Mouse (Mus musculus): ENCODE measurements at regions not wholly inside any gene's neighbourhood (a gene's known extent, or its start where the extent isn't known, plus 50 kb on each side); places are given as distances from the start of the nearest gene placed in this dataset.
A peak's percentile ranks its signal among the peaks of the same experiment; 100 is the strongest.
"Not testable (repeated sequence)": the region's sequence is repeated elsewhere in the genome, so short reads cannot be mapped to it uniquely, and the experiment has no call there.

DNA sequence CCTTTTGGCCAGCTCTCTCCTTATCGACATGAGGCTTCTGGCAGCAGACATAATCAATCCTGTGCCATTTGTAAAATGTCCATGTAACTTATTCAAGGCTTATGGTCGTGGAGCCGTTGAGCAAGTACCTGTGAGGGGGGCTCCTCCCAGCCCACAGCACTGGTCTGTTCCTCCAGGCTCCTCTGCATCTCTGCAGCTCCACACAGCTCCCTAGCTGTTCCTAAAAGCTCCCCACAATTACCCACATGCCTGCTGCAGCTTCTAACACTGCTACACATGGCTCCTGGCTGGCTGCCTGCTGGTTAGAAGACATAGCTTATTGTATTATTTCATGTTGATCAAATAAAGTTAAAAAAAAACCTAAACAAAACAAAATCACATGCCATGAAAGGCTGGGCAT, 77.9 kb downstream of the Tcp10c start:
- not testable (repeated sequence) for DNase-seq

DNA sequence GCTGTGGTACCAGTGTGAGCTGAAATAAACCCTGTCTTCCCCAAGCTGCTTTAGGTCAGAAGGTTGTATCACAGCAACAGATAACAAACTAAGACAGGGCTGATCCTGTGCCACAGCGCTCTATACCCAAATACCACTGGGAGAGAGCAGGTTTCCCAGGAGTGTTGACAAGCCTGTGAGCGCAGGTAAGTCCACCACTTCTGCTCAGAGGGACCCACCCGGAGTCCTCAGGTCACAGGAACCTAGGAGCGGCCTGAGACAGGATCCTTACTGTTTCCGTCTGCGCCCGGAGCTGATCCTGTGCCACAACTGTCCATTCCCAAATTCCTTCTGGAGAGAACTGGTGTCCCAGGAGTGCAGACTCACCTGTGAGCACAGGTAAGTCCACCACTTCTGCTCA, 79.8 kb downstream of the Tcp10c start:
- not testable (repeated sequence) for DNase-seq

- DNase-seq = not testable (repeated sequence)
Measured at GRCm38 (mm10) chr17:13438790-13439189, 84.4 kb downstream of the Tcp10c start.

- peak; percentile 62 for DNase-seq
Measured at GRCm38 (mm10) chr17:13440708-13441530, 86.5 kb downstream of the Tcp10c start.

- DNase-seq = not testable (repeated sequence)
Measured at GRCm38 (mm10) chr17:13442229-13442628, 87.9 kb downstream of the Tcp10c start.

DNA sequence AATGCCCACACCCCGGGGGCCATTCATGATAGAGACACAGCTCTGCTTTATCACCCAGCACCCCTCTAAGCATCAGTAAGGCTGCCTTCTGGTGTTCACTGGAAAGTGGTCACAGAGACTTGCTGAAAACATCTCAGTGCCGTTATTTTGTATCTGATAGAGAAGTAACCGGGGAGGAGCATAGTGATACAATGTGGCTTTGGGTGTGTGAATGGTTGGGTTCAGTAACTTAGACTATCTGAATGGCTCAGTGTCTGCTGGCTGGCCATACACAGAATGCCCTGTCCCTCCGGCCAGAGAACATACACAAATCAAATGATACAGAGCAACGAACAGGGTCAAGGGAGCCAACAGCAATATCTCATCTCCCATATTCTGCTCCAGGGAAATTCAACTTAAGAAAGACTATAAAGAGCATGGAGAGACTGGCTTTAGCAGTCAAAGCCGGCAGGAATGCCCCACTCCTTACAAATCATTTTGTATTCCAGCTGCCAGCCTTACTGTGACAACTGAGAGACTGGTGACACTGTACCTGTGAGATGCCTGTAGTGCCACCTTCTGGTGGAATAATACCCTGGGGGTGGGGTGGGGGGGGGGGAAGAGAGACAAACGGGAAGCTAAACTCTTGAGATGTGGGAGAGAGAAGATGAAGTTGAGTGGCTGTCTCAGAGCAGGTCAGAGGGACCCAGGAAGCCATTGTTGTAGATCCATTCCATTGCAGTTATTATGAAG, 102.7 kb downstream of the Tcp10c start:
- DNase-seq = not testable (repeated sequence)

GRCm38 (mm10) chr17:13457942-13458341, 103.6 kb downstream of the Tcp10c start:
- DNase-seq = not testable (repeated sequence)

GRCm38 (mm10) chr17:13458814-13459213, 104.4 kb downstream of the Tcp10c start:
- DNase-seq = not testable (repeated sequence)

DNA sequence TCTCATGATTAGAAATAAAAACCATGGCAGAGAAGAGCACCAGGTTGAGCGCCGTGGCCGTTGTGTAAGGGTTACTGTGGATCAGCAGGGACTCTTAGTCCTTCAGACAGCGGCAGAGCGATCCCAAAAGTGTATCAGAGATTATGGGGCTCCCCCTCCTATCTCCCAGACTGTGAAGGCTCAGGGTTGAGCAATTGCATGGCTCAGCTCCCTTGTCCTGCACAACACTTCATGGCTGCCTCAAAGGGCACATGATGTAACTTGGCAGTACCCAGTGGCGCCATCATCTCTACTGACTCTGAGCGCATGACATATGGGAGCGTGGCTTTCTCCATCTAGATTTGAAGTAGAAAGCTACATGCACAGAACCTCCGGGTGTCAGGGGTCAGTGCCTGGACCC, 108.3 kb downstream of the Tcp10c start:
- not testable (repeated sequence) for DNase-seq

- DNase-seq = not testable (repeated sequence)
Measured at GRCm38 (mm10) chr17:13465822-13466221, 111.5 kb downstream of the Tcp10c start.

- not testable (repeated sequence) for DNase-seq
Measured at GRCm38 (mm10) chr17:13469867-13470380, 115.6 kb downstream of the Tcp10c start.

- DNase-seq = peak; percentile 81
Measured at GRCm38 (mm10) chr17:13472460-13473062, 118.2 kb downstream of the Tcp10c start.

DNA sequence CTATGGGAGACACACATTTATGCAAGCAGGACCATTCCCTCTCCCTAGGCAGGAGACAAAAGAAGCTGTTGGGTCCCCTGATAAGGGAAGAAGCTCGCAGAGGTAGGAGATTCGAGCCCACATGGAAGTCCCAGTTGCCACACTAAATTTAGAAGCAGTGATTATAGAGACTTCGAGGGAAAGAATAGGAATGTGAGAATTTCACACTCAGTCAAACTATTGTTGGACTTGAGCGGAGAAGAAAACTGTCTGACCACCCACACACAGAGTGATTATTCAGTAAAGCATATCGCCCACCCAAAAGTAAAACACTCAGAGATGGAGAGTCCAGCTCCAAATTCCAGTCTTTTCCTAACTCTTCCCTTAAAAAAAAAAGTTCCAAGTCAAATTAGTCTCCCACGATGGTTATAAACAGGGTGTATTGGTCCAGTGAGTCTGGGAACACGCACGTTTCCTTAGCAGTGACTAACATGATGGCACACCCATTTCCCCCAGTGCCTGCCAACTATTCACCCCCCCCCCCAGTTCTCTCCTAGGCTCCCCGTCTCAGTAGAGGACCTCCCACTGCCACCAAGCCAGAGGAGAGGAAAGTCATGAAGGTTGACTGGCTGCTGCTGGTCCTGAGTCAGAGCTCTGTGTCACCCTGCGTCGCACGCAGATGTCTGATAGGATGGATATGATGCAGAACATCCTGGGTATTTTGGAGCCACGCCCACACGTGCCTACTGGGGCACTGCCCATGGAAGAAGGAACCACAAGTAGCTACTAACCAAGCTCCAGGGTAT, 120.1 kb downstream of the Tcp10c start:
- DNase-seq = peak; percentile 32

DNA sequence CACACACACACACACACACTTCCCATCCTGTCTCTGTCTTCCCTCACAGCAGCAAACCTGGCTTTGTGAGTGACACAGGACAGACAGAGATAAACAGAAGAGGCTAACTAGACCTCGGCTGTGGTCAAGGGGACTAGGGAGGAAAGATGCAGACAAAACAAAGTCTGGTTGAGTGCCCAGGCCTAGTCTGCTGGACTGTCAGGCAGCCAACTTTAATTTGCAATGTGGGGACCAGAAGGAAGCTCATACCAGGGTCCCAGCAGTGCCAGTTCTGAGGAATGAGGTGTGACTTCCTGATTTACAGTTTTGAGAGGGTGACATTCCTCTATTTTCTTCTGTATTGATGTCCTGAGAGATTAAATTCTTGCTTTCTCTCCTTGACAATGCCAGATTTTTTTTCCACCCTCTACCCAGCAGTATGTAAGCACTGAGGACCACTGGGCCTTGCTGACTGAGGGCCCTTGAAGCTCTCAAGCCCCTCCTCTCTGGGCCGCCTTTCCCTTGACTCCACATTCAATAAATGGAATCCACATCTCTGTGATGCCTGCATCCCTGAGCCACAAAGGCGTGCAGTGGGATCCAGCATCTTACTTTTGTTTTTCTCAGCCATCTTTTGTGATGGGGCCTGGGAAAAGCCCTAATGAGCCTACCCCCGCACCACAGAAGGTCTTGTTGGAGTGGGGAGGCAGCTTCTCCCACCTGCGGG, 124.6 kb downstream of the Tcp10c start:
- no peak for DNase-seq

DNA sequence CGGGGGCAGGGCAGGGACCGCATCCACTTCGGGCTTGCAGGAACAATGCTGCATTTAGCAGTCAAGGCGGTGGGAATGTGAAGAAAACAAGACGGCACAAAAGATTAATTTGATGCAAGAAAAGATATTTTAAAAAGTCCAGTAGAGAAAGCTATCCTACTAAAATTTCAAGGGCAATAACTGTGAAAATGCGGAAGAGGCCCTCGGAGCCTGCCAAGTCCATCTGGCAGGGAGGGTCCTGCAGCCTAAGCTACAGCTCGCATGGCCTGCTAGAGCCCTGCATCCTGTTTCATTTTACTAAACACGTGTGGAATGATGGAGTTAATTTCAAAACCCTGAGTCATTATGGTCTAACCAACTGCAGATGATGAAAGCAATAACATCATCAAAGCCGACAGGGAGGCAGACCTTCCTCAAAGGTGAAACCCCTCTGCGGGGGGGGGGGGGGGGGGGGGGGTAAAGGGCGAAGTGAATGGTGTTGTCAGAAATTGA, 125.2 kb downstream of the Tcp10c start:
- no peak for DNase-seq

- DNase-seq = no peak
Measured at GRCm38 (mm10) chr17:13481445-13482085, 127.2 kb downstream of the Tcp10c start.

DNA sequence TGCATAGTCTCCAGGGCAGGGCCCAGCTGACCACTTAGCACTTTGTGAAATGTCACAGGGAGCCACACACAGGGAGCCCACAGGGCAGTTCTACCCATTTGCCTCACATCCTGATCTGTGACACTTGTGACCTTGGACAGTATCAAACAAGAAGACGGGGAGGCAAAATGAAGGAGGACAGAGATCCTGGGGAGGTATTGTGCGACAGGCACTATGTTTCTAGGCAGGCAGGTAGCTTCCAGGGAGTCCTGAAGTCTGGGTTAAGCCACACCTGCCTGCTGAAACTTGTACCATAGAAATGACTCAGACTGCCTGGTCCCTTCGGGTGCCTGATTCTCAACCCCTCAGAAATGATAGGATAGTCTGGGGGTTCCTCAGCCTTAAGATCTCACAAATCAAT, 127.8 kb downstream of the Tcp10c start:
- no peak for DNase-seq

DNA sequence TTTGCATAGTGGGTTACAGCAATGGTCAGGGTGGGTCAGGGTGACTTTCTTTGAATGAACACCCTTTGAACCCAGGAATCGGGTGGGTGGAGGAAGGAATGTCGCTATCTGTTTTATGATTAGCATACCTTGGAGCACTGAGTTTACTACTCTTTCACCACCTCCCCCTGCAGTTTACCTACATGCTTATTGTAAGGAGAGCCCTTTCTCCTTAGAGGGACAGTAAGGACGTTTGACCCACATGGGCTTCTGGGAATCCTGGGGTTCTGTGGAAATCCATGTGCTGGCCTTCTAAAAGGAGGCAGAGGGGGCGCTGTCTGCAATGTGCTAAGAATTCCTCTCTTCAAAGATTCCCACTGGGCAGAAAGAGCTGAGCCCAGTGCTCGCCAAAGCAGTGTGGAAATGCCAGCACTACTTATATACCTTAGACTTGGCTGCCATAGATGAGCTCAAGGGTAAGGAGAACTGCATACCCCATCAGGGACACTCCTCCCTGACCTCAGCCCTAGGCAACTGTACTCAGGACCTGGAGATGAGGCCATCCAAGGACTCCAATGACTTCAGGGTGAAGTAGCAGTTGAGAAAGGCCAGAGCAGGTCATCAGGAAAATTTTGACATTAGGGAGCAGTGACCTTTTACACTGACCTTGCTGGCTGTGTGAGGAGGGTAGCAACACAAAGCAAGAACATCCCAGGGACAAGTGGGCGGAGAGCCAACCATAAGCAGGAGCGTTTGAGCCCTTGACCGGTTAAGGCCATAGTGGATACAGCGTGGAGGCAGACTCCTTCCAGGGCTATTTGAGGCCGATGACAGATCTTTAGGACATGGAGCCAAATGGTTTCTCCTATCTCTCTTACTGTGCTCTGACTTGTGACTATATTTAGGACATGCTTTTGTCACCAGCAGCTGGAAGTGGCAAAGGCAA, 133.2 kb downstream of the Tcp10c start:
- DNase-seq = peak; percentile 76

- DNase-seq = no peak
Measured at GRCm38 (mm10) chr17:13488608-13489324, 134.4 kb downstream of the Tcp10c start.

Data from adrenal gland, postnatal 10 days (tissue).